Mouse (Mus musculus): Measurements from ENCODE around the gene Ccni.

DNA sequence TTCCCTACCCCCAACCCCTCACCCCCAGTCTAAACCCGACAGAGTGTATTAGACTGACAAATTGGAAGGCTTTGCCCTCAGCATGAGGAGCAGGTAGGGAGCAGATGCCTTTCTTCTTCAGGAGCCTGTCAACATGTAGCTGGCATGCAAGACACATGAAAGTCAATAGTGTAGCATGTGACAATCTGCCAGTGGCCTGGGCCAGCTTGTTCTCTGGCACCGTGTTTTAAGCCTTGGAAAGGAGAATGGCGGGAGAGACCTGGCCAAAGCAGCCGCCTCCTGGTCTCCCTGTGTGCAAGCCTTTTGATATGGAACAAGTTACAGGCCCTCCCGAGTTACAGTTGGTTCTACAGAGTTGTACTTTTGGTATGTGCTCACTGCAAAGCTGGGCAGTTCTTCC, 65.5 kb downstream of the Ccni start:
- TF ChIP-seq CTCF (IDR thresholded peaks at IDR 0.05; ENCODE audit: insufficient read depth, low read depth, low read length): no peak
- TF ChIP-seq POLR2A (IDR thresholded peaks at IDR 0.05; ENCODE audit: insufficient read depth, low read depth, low read length): no peak

Measured in olfactory bulb, adult 2 months (tissue).